Mouse (Mus musculus) lung, adult 2 months (tissue): ENCODE data around the gene Ethe1. TPM values are rescaled to one million over a fixed set of nuclear protein-coding genes. Genes with fewer than 3 reads are reported as not detected.

Experiments used
- DNase-seq: peaks from one replicate; pipeline ENCODE4 v3.0.0; 2022
- H3K4me1 ChIP-seq: fragments of 200-500 bp; 2 replicates; pipeline ENCODE4 v1.6.1; 2011; ENCODE audit warnings: low read length; ENCODE audit not compliant: control insufficient read depth, insufficient read depth
- H3K4me3 ChIP-seq: fragments of 200-500 bp; replicated peaks from 2 replicates; pipeline ENCODE3; 2011; ENCODE audit warnings: low read depth, mild to moderate bottlenecking, control low read depth, low read length; ENCODE audit errors: extremely low read depth
- CTCF ChIP-seq: fragments of 200-500 bp; IDR thresholded peaks from 2 replicates; pipeline ENCODE4 v1.5.1; 2011; ENCODE audit warnings: mild to moderate bottlenecking, low read length, control low read depth; ENCODE audit not compliant: insufficient read depth
- POLR2A ChIP-seq: fragments of 200-500 bp; IDR thresholded peaks from 2 replicates; pipeline ENCODE4 v1.6.1; 2011; ENCODE audit warnings: low read depth, mild to moderate bottlenecking, control low read depth, low read length, borderline replicate concordance; ENCODE audit errors: extremely low read depth
- WGBS: fragments of 180-500 bp; shearing (Covaris S2); methylation state at CpG from one replicate; pipeline ENCODE4 v1.1.7; 2018; 5-methylcytosine and 5-hydroxymethylcytosine counted together
- polyA plus RNA-seq: library from polyadenylated mRNA; depleted of rRNA; stranded (reverse); fragments of >200 nt; gene quantifications from 2 replicates; pipeline ENCODE4 v1.2.3, GENCODE M21; 2012

The Ethe1 gene
- polyA plus RNA-seq, 1 experiment = 24.5 TPM

- no peak for TF ChIP-seq CTCF
- Histone ChIP-seq H3K4me1 (no peaks in the 10 kb centered on the region; the same call in 1 of the 2 replicates), H3K4me3 (peak overlapping the region; percentile 77)
- WGBS = 1% methylated on average over 39 of the region's 39 CpGs
- peak; percentile 71 for DNase-seq
These were observed 6.4 kb downstream of the Ethe1 start for GRCm38 (mm10) chr7:24593621-24594308.

- no peak for TF ChIP-seq CTCF
- TF ChIP-seq POLR2A = no peak
- Histone ChIP-seq H3K4me1 (no peaks in the 10 kb centered on the region; the same call in 1 of the 2 replicates), H3K4me3 (peak overlapping the region; percentile 77)
- WGBS = 12% methylated on average over 13 of the region's 13 CpGs
- no peak for DNase-seq
These were observed 7.0 kb downstream of the Ethe1 start for GRCm38 (mm10) chr7:24594309-24594803.

- H3K4me3 ChIP-seq = no peak overlapping the region
- TF ChIP-seq CTCF = no peak
- TF ChIP-seq POLR2A = no peak
- no peak for DNase-seq
- 68% methylated on average over 2 of the region's 2 CpGs for WGBS
- H3K4me1 ChIP-seq = no peaks in the 10 kb centered on the region; the same call in 1 of the 2 replicates
These were observed 8.1 kb downstream of the Ethe1 start for GRCm38 (mm10) chr7:24595464-24595863.

GRCm38 (mm10) chr7:24598121-24598520 lies 10.8 kb downstream of the Ethe1 start:
- no peak overlapping the region for H3K4me3 ChIP-seq
- TF ChIP-seq POLR2A = no peak
- no peak for TF ChIP-seq CTCF
- no peaks in the 10 kb centered on the region; the same call in none of the 2 replicates for H3K4me1 ChIP-seq
- 63% methylated on average over 4 of the region's 4 CpGs for WGBS
- DNase-seq = no peak

GRCm38 (mm10) chr7:24599211-24600067 lies 12.1 kb downstream of the Ethe1 start:
- H3K4me1 ChIP-seq = no peaks in the 10 kb centered on the region; the same call in 1 of the 2 replicates
- no peak for DNase-seq
- TF ChIP-seq POLR2A (no peak), CTCF (peak; percentile 28)
- WGBS = 66% methylated on average over 15 of the region's 15 CpGs
- H3K4me3 ChIP-seq = no peak overlapping the region

- peak; percentile 100 for TF ChIP-seq CTCF
- TF ChIP-seq POLR2A = no peak
- peak; percentile 94 for DNase-seq
- H3K4me3 ChIP-seq = no peak overlapping the region
- no peaks in the 10 kb centered on the region; the same call in 1 of the 2 replicates for H3K4me1 ChIP-seq
- 6% methylated on average over 13 of the region's 13 CpGs for whole genome bisulfite sequencing
These were observed 13.7 kb downstream of the Ethe1 start for GRCm38 (mm10) chr7:24600941-24601597.

GRCm38 (mm10) chr7:24605561-24605960 lies 18.2 kb downstream of the Ethe1 start:
- Histone ChIP-seq H3K4me1 (no peaks in the 10 kb centered on the region; the same call in 1 of the 2 replicates), H3K4me3 (no peak overlapping the region)
- no peak for TF ChIP-seq POLR2A
- no peak for TF ChIP-seq CTCF
- WGBS = 70% methylated on average over 7 of the region's 7 CpGs
- DNase-seq = no peak

GRCm38 (mm10) chr7:24606046-24606445 lies 18.7 kb downstream of the Ethe1 start:
- TF ChIP-seq CTCF (no peak), POLR2A (no peak)
- DNase-seq = no peak
- H3K4me1 ChIP-seq = no peaks in the 10 kb centered on the region; the same call in 1 of the 2 replicates
- H3K4me3 ChIP-seq = no peak overlapping the region
- 81% methylated on average over 7 of the region's 7 CpGs for WGBS

- WGBS = 52% methylated on average over 6 of the region's 6 CpGs
- H3K4me1 ChIP-seq = no peaks in the 10 kb centered on the region
- H3K4me3 ChIP-seq = no peak overlapping the region
- DNase-seq = no peak
- TF ChIP-seq POLR2A (no peak), CTCF (no peak)
These were observed 20.7 kb downstream of the Ethe1 start for GRCm38 (mm10) chr7:24608017-24608416.
